Mouse (Mus musculus) lung, adult 2 months (tissue): ENCODE results near the gene Necap2.

Source experiments
- CTCF ChIP-seq: fragments of 200-500 bp; IDR thresholded peaks from 2 replicates; pipeline ENCODE4 v1.5.1; 2011; ENCODE audit warnings: mild to moderate bottlenecking, low read length, control low read depth; ENCODE audit not compliant: insufficient read depth
- POLR2A ChIP-seq: fragments of 200-500 bp; IDR thresholded peaks from 2 replicates; pipeline ENCODE4 v1.6.1; 2011; ENCODE audit warnings: low read depth, mild to moderate bottlenecking, control low read depth, low read length, borderline replicate concordance; ENCODE audit errors: extremely low read depth

GRCm38 (mm10) chr4:141076761-141077506, 1.2 kb downstream of the Necap2 start:
- TF ChIP-seq POLR2A (no peak), CTCF (no peak)
